Mouse (Mus musculus): ENCODE results near the gene Vmn2r35. TPM values are rescaled to one million over a fixed set of nuclear protein-coding genes. Genes with fewer than 3 reads are reported as not detected.
"Not testable (repeated sequence)": the region's sequence is repeated elsewhere in the genome, so short reads cannot be mapped to it uniquely, and the experiment has no call there.

Vmn2r35 gene
- not detected in 2 replicates for polyA plus RNA-seq (2015; fragmentation: Nextera tagmentation; extraction: Ambion mirVana)

- not testable (repeated sequence) for H3K4me1 ChIP-seq (replicated peaks); H3K9ac ChIP-seq; H3K27ac ChIP-seq (replicated peaks); H3K4me3 ChIP-seq (replicated peaks); H3K4me2 ChIP-seq; ATAC-seq (ENCODE audit: insufficient read depth); H3K36me3 ChIP-seq (replicated peaks); H3K27me3 ChIP-seq; H3K9me3 ChIP-seq (replicated peaks)
- WGBS (ENCODE audit: insufficient replicate concordance), result no CpG with 5 or more reads among the region's 1 CpGs
Observed at GRCm38 (mm10) chr7:7819767-7820166, at the start of gene Vmn2r35. Vmn2r35 (minus strand) TSS chr7:7819867.

- 75% methylated on average over 8 of the region's 25 CpGs for WGBS (ENCODE audit: insufficient replicate concordance)
- not testable (repeated sequence) for H3K4me3 ChIP-seq (replicated peaks); H3K27ac ChIP-seq (replicated peaks); H3K9me3 ChIP-seq (replicated peaks); ATAC-seq (ENCODE audit: insufficient read depth); H3K4me2 ChIP-seq; H3K27me3 ChIP-seq; H3K36me3 ChIP-seq (replicated peaks); H3K9ac ChIP-seq; H3K4me1 ChIP-seq (replicated peaks)
Observed at GRCm38 (mm10) chr7:7794196-7794595, 25.5 kb downstream of the Vmn2r35 start.

Other genes with a start within 250 kb of the Vmn2r35 start
- gene Vmn2r34, start 130.4 kb downstream of the Vmn2r35 start, polyA plus RNA-seq (2015; fragmentation: Nextera tagmentation; extraction: Ambion mirVana), result not detected in 2 replicates
- not detected in 2 replicates for gene Vmn2r36, start 82.6 kb upstream of the Vmn2r35 start, polyA plus RNA-seq (2015; fragmentation: Nextera tagmentation; extraction: Ambion mirVana)